In genomic region chr10:118195150-118195549, GRCm38 (mm10) we compare ENCODE assay signal across 24 mouse cellular contexts. TPM values are rescaled to one million over a fixed set of nuclear protein-coding genes. Genes with fewer than 3 reads are reported as not detected.
DNase-seq lines count a peak whose midpoint lies in the region; ATAC-seq and TF ChIP-seq lines count a peak whose summit lies in the region.
"Not testable (repeated sequence)": the region's sequence is repeated elsewhere in the genome, so short reads cannot be mapped to it uniquely, and the experiment has no call there.
"Had no signal": no experiment of that assay in that cellular context is flagged by ENCODE, and none has a peak within 500 bp of the region (broad histone marks: within the 10 kb centered on the region; RNA-seq: fewer than 3 reads in every experiment).

No protein-coding gene starts in this region.

- H3K27me3 ChIP-seq in myocyte (ENCODE audit: control insufficient read depth, insufficient read depth, insufficient read length) = not testable (repeated sequence)

- H3K36me3 ChIP-seq in myocyte (ENCODE audit: control insufficient read depth, insufficient read depth) = not testable (repeated sequence)

- H3K4me3 ChIP-seq in myocyte = not testable (repeated sequence)

- ATAC-seq in common myeloid progenitor, adult 5-6 weeks (replicated peaks; ENCODE audit: low read depth, poor library complexity, severe bottlenecking) = peak; percentile 82; the same call in 1 of the 2 replicates
- ATAC-seq in inflammation-experienced regulatory T-cells, adult 6 months = peak; percentile 75

- peak overlapping the region; percentile 57 for H3K4me2 ChIP-seq in myocyte (ENCODE audit: low read depth)

- H3ac ChIP-seq in myocyte (ENCODE audit: control insufficient read depth, insufficient read length) = not testable (repeated sequence)

- not testable (repeated sequence) for H3K79me2 ChIP-seq in myocyte (ENCODE audit: control insufficient read depth, insufficient read depth)

- TF ChIP-seq POLR2A in myocyte (IDR thresholded peaks at IDR 0.05; ENCODE audit: insufficient read length, low read depth) = not testable (repeated sequence)

- peak; percentile 51 for DNase-seq in CD4-positive, CD25-positive, alpha-beta regulatory T cell, adult 2 months (ENCODE audit: low read depth, low spot score)
- DNase-seq in NIH3T3 (ENCODE audit: low read depth) = peak; percentile 50
- DNase-seq in heart, adult 11 months = peak; percentile 67
- DNase-seq in lung, postnatal 10 days = peak; percentile 3

RNA-seq across cellular contexts. Expression of gene Il22, which starts 9.6 kb away (rescaled TPM):
- not detected in 2 replicates for total RNA-seq in common myeloid progenitor, adult 5-6 weeks (2017)
- polyA plus RNA-seq in inflammation-experienced regulatory T-cells, adult 6 months (2017; shearing (Covaris generic)) = 1 to 10 TPM in 1 of 3 experiments, not detected in 2; 6.9 TPM
- polyA plus RNA-seq in myocyte (2012; fragmentation: generic; extraction: Trizol) = not detected
- total RNA-seq: adrenal gland, postnatal 36 days; gastrocnemius, postnatal 10 days; heart, adult 2 months; layer of hippocampus, adult 8-10 months; left cerebral cortex, postnatal 25 days had no signal
- polyA plus RNA-seq: C2C12; embryonic facial prominence, embryonic 10.5 days; forebrain, embryonic 13.5 days; heart, adult 2 months; heart, embryonic 14.5 days; hindbrain, embryonic 12.5 days; intestine, embryonic 14.5 days; limb, embryonic 15.5 days; liver, embryonic 15.5 days; midbrain, embryonic 13.5 days; neural tube, embryonic 15.5 days; spleen, adult 2 months; stomach, embryonic 14.5 days had no signal

RNA-seq across cellular contexts. Expression of gene Gm32717, which starts 45.4 kb away (rescaled TPM):
- total RNA-seq in common myeloid progenitor, adult 5-6 weeks (2017) = 0.10 and 0.18 TPM in 2 replicates
- polyA plus RNA-seq in inflammation-experienced regulatory T-cells, adult 6 months (2017; shearing (Covaris generic)) = not detected
- 0.02 TPM for polyA plus RNA-seq in myocyte (2012; fragmentation: generic; extraction: Trizol)
- polyA plus RNA-seq: embryonic facial prominence, embryonic 10.5 days; heart, adult 2 months; heart, embryonic 14.5 days; intestine, embryonic 14.5 days; limb, embryonic 15.5 days; liver, embryonic 15.5 days; spleen, adult 2 months; stomach, embryonic 14.5 days had no signal

RNA-seq across cellular contexts. Expression of gene Mdm1, which starts 53.5 kb away (rescaled TPM):
- 38.3 and 68.5 TPM in 2 replicates for total RNA-seq in common myeloid progenitor, adult 5-6 weeks (2017)
- 10 to 100 TPM in 1 of 3 experiments, 1 to 10 TPM in 2; 4.5 to 10.9 (median 4.7) TPM for polyA plus RNA-seq in inflammation-experienced regulatory T-cells, adult 6 months (2017; shearing (Covaris generic))
- polyA plus RNA-seq in myocyte (2012; fragmentation: generic; extraction: Trizol) = 3.4 TPM

Comparison
In these comparisons a context has a peak if more than half of its experiments do, and no peak if none do; other contexts are left out.
1. DNase-seq: peak in every context shown above with its lines; median percentile 67 in heart, adult 11 months; 51 in CD4-positive, CD25-positive, alpha-beta regulatory T cell, adult 2 months; 50 in NIH3T3; 3 in lung, postnatal 10 days.